Mouse (Mus musculus): ENCODE data around the gene Gatad2b.

- TF ChIP-seq CTCF (conservative IDR thresholded peaks at IDR 0.05; ENCODE audit: low read length) (no peak), NANOG (IDR thresholded peaks at IDR 0.05; ENCODE audit: borderline replicate concordance, low read length) (peak; percentile 10; the same call in 1 of the 2 replicates), POU5F1 (IDR thresholded peaks at IDR 0.05; ENCODE audit: borderline replicate concordance, low read length) (no peak)
Observed at GRCm38 (mm10) chr3:90292345-90293275, at the start of gene Gatad2b.
